Mouse (Mus musculus) ES-Bruce4 (cell line): Measurements from ENCODE around the gene Ryr2.

Experiments
- CTCF ChIP-seq: IDR thresholded peaks from one replicate; pipeline ENCODE4 v1.8.1; 2011; ENCODE audit warnings: low read depth, low read length
- POLR2A ChIP-seq: IDR thresholded peaks from one replicate; pipeline ENCODE4 v1.8.1; 2011; ENCODE audit warnings: low read length; ENCODE audit not compliant: insufficient read depth

- TF ChIP-seq POLR2A (no peak), CTCF (no peak)
These were observed 270.3 kb downstream of the Ryr2 start for GRCm38 (mm10) chr13:11836304-11837078.
